Mouse (Mus musculus) brown adipose tissue, adult 24 weeks (tissue): Measurements from ENCODE around the gene Dtnb. TPM values are rescaled to one million over a fixed set of nuclear protein-coding genes. Genes with fewer than 3 reads are reported as not detected.

Experiments used
- H3K27ac ChIP-seq: fragments of 200-500 bp; replicated peaks from 2 replicates; pipeline ENCODE4 v1.5.1; 2012; ENCODE audit warnings: low read depth, mild to moderate bottlenecking, low read length
- H3K4me1 ChIP-seq: fragments of 200-500 bp; 2 replicates; pipeline ENCODE4 v1.6.1; 2012; ENCODE audit warnings: low read length, mixed read lengths; ENCODE audit not compliant: control insufficient read depth, insufficient read depth, insufficient read length
- H3K4me3 ChIP-seq: fragments of 200-500 bp; 2 replicates; pipeline ENCODE4 v1.5.1; 2012; ENCODE audit warnings: low read depth, mild to moderate bottlenecking, low read length, moderate library complexity; ENCODE audit not compliant: insufficient read depth
- polyA plus RNA-seq: library from polyadenylated mRNA; stranded (reverse); fragments of >200 nt; gene quantifications from 2 replicates; pipeline ENCODE4 v1.2.4, GENCODE M21; 2012; ENCODE audit not compliant: missing spikeins, insufficient read depth, insufficient read length

Gene Dtnb
- polyA plus RNA-seq, 1 experiment = 2.0 TPM

DNA sequence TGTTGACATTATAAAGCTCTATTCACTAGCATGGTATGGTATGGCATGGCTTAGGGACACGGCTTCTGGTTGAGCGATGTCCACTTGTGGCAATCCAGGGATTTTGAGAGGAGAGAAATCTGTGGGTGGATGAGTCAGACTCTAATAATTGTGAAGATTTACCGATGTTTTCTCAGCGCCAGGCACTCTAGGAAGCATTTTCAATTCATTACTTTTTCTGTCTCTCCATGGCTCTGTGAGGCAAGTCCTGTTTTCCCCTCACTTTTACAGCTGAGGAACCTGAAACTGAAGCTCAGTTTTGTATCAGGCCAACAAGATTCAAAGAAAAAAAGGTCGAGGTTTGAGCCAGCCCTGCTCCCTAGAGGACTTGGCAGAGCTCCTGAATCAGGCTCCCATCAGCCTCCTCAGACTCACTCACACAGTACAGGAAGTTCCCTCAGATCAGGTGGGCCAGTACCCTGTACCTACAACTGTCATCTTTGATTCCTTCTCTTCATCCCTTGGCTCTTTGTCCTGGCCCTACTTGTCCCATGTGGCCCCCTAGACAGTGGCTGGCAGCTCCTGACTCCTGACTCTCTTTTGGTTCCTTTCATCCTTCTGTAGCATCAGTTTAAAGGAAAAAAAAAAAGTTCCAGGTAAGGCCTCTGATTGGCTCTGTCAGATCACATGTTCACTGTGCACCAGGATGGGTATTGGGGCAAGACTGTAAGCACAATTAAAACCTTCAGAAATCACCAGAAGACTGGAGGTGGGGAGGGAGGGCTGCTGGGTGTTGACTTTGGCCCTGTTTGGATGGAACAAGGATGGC, 252.9 kb downstream of the Dtnb start:
- Histone ChIP-seq H3K27ac (no peak overlapping the region), H3K4me1 (peaks cover 18% of the 10 kb centered on the region), H3K4me3 (no peak overlapping the region)

DNA sequence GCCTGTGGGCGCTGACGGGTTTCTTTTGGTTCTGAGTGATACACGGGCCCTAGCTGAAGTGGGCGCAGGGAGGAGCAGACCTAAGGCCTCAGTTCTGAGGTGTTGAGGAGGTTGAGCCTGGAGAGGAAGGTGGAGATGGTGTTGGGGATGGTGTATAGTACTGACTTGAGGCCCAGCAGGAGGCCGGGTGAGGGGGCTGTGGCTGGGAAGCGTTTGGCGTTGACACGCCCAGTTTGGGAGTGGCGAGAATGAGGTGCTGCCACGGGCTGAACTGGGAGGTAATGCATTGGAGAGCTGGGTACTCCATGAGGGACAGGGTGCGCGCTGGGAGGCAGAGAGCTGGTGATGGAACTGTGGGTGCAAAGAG, 253.5 kb downstream of the Dtnb start:
- H3K4me3 ChIP-seq = no peak overlapping the region
- H3K27ac ChIP-seq = no peak overlapping the region
- H3K4me1 ChIP-seq = peaks cover 15% of the 10 kb centered on the region

- Histone ChIP-seq H3K4me1 (peaks cover 8% of the 10 kb centered on the region), H3K27ac (no peak overlapping the region), H3K4me3 (no peak overlapping the region)
Measured at GRCm38 (mm10) chr12:3827771-3828170, 255.6 kb downstream of the Dtnb start.

Other genes starting within 250 kb of the Dtnb start
- gene Kif3c, start 207.2 kb upstream of the Dtnb start, polyA plus RNA-seq = 2.2 and 2.4 TPM in 2 replicates
- 6.8 and 8.9 TPM in 2 replicates for gene Asxl2, start 145.5 kb upstream of the Dtnb start, polyA plus RNA-seq
- 11.8 and 12.6 TPM in 2 replicates for gene Dnmt3a, start 233.6 kb downstream of the Dtnb start, polyA plus RNA-seq